Mouse (Mus musculus) left cerebral cortex, adult 2 months (tissue): ENCODE measurements at regions not wholly inside any gene's neighbourhood (a gene's known extent, or its start where the extent isn't known, plus 50 kb on each side); places are given as distances from the start of the nearest gene placed in this dataset.
"Not testable (repeated sequence)": the region's sequence is repeated elsewhere in the genome, so short reads cannot be mapped to it uniquely, and the experiment has no call there.

Source experiments
- DNase-seq, 2 experiments: peaks; one replicate each; pipeline ENCODE4 v3.0.0; 2021 to 2022; ENCODE audit warnings: low spot score in 2 of 2, mixed read lengths in 1 of 2; ENCODE audit errors: extremely low spot score in 1 of 2
- H3K27ac ChIP-seq: fragments of 200-600 bp; 2 replicates; pipeline ENCODE4 v1.8.1; 2022
- H3K4me3 ChIP-seq: fragments of 200-600 bp; 2 replicates; pipeline ENCODE4 v1.8.1; 2022
- CTCF ChIP-seq: fragments of 200-600 bp; IDR thresholded peaks from 2 replicates; pipeline ENCODE4 v1.8.1; 2022; ENCODE audit warnings: antibody characterized with exemption, mild to moderate bottlenecking, moderate library complexity
- intact Hi-C: fragments of 180-260 bp; cut with DNase I; formaldehyde crosslinking; loops from one replicate; pipeline ENCODE4 v1.15.1; 2025

DNA sequence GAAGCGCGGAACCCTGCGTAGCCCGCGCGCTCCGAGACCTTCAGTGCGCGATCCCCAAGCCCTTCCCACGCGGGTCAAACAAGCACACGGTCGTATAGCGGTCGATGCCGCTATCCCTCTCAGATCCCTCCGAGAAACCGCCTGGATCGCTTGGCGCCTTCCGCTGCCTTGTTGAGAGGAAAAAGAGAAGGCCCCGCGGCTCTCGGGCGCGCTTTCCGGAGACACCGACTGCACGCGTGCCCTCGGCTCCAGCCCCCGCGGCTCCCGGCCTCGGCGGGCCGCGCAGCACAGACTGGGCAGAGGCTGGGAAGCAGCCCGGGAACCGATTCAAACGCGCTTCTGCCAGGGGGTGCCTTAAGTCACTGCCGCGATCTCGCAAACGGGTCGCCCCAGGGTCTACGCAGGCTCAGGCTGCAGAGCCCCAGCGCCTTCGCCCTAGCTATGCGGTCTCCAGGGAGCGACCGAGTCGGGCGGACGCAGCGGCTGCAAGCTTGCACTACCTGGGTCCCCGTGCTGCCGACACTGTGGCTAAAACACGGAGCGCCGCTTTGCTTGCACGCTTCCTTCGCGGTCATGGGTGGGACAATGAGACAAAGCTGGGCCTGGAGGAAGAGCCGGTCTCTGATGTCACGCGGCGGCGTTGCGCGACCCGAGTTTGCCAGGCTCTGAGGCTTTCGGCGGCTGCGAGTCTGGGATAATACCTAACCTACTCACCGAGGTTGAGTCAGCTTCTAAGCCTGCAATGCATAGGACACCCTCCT, 87.3 kb downstream of the Crisp4 start:
- no peak for TF ChIP-seq CTCF

DNA sequence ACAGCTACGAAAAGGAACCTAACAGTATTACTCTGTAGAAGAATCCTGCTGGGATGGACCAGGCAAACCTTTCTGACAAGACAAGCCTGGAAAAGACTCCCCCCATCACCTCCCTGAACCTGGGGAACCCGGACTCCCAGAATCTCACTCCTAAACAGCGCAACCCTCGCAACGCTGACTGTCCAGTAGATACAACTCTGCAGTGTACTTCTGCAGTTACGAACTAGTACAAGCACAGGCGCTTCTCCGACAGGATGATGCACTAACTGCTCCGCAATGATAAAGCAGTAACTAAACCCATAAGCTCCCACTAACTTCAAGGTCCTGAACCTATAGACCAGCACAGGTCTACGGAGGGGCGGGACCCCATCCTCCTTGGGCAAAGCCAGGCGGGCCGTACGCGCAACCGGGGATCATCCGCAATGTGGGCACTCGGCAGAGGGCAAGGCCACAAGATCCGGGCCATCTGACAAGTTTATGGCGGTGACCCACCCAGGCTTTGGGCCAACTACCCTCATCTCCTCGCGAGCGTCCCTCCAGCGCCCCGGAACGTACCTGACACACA, 88.0 kb downstream of the Crisp4 start:
- DNase-seq = no peak
- H3K4me3 ChIP-seq = peak overlapping the region; percentile 50

More for the DNA sequence above, 87.3 kb downstream of the Crisp4 start:
- intact Hi-C loops = no loop called here
- Histone ChIP-seq H3K4me3 (peak overlapping the region; percentile 50), H3K27ac (0 out of 2 replicates have a peak overlapping the region, but pooled peaks have one; percentile 24)
- peak; percentile 40 to 43 for DNase-seq

DNA sequence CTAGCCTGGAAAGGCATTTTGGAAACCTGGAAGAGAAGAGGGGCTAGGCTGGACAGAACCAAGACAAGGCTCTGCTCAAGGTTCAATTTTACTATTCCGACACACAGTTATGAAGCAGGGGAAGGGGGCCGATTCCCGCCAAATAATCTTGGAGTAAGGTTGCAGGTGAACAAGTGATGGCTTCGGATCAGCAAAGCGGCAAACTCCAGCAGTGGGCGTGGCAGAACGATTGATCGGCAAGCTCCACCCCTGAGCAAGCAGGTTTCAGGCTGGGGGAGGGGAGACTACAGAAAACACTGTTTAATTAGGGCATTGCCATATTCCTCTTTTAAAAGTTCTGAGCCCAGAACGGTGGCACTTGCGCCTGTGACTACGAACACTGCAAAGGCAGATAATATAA, 88.7 kb downstream of the Crisp4 start:
- DNase-seq, intact Hi-C loops, H3K27ac ChIP-seq: not testable (repeated sequence)
- peak overlapping the region; percentile 50; the same call in 1 of the 2 replicates for H3K4me3 ChIP-seq

More for the DNA sequence above, 88.0 kb downstream of the Crisp4 start:
- intact Hi-C loops = no loop called here
- no peak for TF ChIP-seq CTCF
- no peak overlapping the region for H3K27ac ChIP-seq

DNA sequence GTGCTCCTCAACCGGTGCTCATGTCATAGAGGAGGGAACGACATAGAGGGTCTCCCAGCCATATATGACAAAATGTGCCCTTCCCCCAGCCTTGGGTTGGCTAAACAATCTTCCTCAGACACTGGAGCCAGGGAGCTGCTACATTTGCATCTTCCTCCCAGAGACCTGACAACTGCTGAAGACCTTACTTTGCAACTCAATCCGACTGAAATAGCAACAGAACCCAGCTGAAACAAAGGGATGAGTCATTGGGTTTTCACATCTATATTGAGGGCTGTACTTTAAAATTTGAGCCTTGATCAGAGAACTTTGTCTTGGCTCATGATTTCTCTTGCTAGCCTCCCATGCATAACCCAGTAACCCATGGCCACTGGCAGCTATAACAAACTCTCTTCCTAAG, 115.5 kb downstream of the Crisp4 start:
- no peak for TF ChIP-seq CTCF
- intact Hi-C loops = no loop called here

DNA sequence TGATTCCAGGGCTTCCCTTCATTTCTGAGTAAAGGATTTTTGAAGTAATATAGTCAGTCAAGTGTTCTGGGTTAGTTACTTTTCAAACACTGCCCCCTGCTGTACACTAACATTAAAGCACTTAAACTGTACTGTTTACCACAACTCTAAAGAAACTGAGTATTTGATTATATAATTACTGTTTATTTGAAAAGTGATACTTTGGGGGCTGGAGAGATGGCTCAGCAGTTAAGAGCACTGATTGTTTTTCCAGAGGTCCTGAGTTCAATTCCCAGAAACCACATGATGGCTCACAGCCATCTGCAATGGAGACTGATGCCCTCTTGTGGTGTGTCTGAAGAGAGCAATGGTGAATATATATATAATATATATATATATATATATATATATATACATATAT, 132.8 kb downstream of the Crisp4 start:
- H3K27ac ChIP-seq, DNase-seq, H3K4me3 ChIP-seq, intact Hi-C loops: not testable (repeated sequence)
- peak; percentile 46 for TF ChIP-seq CTCF

More for the DNA sequence above, 115.5 kb downstream of the Crisp4 start:
- DNase-seq = no peak
- Histone ChIP-seq H3K27ac (no peak overlapping the region), H3K4me3 (no peak overlapping the region)

DNA sequence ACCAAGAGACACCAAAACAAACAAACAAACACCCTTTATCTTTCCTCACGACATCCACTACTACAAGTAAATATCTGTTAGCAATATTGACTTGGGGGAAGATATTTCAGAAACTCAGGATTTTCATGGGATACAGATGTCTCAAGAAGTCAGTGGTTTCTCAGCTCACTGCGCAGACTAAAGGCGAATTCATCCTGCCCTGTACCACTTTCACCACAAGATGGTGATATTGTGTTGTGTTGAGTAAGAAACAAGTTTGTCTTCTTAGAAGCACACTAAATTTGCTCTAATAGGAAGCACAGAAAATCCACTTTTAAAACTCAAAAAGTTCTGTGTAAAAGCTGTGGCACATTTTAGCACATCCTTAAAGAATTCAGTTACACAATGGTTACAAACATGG, 165.1 kb downstream of the Crisp4 start:
- peak; percentile 23 to 41 for DNase-seq
- no peak overlapping the region for H3K4me3 ChIP-seq
- no peak overlapping the region for H3K27ac ChIP-seq
- intact Hi-C loops = loop anchor here (1.0 kb wide), 1 partner anchor 125 kb away; no protein-coding TSS in a partner anchor
- TF ChIP-seq CTCF = peak; percentile 75

DNA sequence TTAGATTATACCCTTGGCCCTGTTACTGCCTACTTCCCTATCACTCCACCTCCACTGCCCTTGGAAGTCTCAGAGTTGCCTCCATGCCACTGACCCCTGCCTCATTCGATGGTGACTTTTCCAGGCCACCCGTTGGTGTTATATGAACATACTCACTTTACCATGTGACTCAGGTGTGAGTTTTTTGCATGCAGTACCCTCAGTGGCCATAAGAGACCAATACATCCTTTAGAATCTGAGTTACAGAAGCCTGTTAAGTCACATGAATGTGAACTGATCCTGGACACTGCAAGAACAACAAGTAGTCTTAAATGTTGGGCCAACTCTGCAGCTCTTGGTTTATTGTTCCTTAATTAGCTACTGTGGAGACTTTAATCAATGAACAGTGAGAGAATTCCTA, 167.6 kb downstream of the Crisp4 start:
- Histone ChIP-seq H3K4me3 (no peak overlapping the region), H3K27ac (no peak overlapping the region)
- no peak; the same call in 1 of the 2 replicates for TF ChIP-seq CTCF
- no peak for DNase-seq
- intact Hi-C loops = no loop called here

DNA sequence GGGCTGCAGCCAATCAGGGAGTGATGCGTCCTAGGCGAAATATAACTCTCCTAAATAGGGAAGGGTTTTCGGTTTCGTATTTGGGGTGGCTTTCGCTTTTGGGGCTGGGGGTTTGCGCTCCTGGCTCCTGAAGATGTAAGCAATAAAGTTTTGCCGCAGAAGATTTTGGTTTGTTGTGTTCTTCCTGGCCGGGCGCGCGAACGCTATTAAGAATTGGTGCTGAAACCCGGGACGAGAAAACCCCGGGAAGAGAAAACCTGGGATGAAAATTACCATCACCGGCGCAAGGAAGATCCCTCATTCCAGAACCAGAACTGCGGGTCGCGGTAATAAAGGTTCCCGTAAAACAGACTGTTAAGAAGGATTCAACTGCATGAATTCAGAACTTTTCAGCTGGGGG, 188.8 kb downstream of the Crisp4 start:
- H3K4me3 ChIP-seq, DNase-seq, H3K27ac ChIP-seq, intact Hi-C loops: not testable (repeated sequence)

DNA sequence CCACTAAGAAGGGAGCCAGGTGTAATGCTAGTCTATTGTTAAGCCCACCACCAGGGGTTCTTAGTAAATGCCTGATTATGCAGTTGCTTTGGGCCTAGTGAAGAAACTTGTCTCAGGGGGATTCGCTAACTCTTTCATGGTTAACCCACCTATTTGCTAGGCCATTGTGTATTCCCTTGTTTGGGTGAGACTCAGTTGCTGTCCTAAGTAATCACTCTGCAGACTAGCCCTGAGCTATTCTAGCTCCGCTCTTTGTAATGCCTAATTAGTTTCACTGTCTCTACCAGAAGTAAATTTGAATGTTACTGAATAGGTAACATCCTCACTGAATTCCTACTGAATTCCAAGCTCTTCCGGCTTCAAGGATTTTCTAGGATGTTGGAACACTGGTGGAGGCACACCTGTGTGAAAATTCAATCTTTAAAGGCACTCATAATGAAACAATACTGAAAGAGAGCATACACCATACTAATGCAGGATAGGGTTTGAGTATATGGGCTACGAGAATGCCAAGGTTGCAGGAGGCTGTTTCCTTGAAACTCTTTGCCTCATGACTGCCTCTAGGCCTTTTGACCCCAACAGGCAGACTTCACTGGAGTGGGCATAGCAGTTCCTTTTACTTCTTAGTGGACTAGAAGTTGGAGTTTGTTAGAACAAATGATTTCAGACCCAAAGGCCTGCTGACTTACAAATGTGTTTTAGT, 213.4 kb downstream of the Crisp4 start:
- DNase-seq, H3K4me3 ChIP-seq, H3K27ac ChIP-seq, intact Hi-C loops: not testable (repeated sequence)
